23 mouse cellular contexts compared by ENCODE assay signal in the genomic region with DNA sequence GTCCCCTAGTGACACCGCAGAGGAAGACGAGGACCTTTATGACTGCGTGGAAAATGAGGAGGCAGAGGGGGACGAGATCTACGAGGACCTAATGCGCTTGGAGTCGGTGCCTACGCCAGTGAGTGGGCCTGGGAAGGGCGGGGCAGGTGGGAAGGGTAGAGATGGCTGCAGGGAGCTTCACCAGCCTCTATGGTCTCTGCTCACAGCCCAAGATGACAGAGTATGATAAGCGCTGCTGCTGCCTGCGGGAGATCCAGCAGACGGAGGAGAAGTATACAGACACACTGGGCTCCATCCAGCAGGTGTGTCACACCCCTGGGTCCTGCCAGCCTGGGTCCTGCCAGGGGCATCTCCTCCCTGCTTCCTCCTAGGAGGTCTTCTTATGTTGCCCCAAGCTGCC. TPM values are rescaled to one million over a fixed set of nuclear protein-coding genes. Genes with fewer than 3 reads are reported as not detected.
A peak's percentile ranks its signal among the peaks of the same experiment; 100 is the strongest.
DNase-seq lines count a peak whose midpoint lies in the region; ATAC-seq and TF ChIP-seq lines count a peak whose summit lies in the region.
"Had no signal": no experiment of that assay in that cellular context is flagged by ENCODE, and none has a peak within 500 bp of the region (broad histone marks: within the 10 kb centered on the region; RNA-seq: fewer than 3 reads in every experiment).

No protein-coding gene starts in this region.

- ATAC-seq in heart, postnatal 0 days (ENCODE audit: insufficient read depth, low read depth) = peak; percentile 20; the same call in 1 of the 2 replicates
- peak; percentile 77 for ATAC-seq in G1E (ENCODE audit: extremely low read depth, insufficient number of reproducible peaks, low FRiP score, poor library complexity, severe bottlenecking)
- peak; percentile 40; the same call in 1 of the 2 replicates for ATAC-seq in megakaryocyte progenitor cell, adult 5-6 weeks (replicated peaks; ENCODE audit: poor library complexity)
- ATAC-seq in megakaryocyte, adult 5-6 weeks (ENCODE audit: poor library complexity, severe bottlenecking) = no peak
- ATAC-seq: forebrain, embryonic 13.5 days; forebrain, embryonic 16.5 days; hindbrain, embryonic 16.5 days; Patski had no signal

- no peak overlapping the region for H3K9ac ChIP-seq in heart, postnatal 0 days (replicated peaks; ENCODE audit: low read depth, low read length)
- H3K9ac ChIP-seq: forebrain, embryonic 13.5 days; heart, embryonic 13.5 days; hindbrain, embryonic 13.5 days had no signal

- TF ChIP-seq CTCF in heart, postnatal 0 days (IDR thresholded peaks at IDR 0.05; ENCODE audit: low read depth) = no peak
- no peak for TF ChIP-seq CTCF in G1E (IDR thresholded peaks at IDR 0.05; ENCODE audit: low read depth, low read length)

- WGBS in heart, postnatal 0 days = 75% methylated on average over 12 of the region's 12 CpGs

- intact Hi-C loops in heart, postnatal 36 days (cut with DNase I) = no loop called here

- no peaks in the 10 kb centered on the region for H3K9me3 ChIP-seq in heart, postnatal 0 days (replicated peaks; ENCODE audit: control insufficient read depth, low read length)
- H3K9me3 ChIP-seq in G1E (replicated peaks) = no peaks in the 10 kb centered on the region
- H3K9me3 ChIP-seq: forebrain, embryonic 10.5 days; forebrain, embryonic 13.5 days; heart, embryonic 10.5 days; heart, embryonic 13.5 days; hindbrain, embryonic 10.5 days; hindbrain, embryonic 13.5 days had no signal

- no peaks in the 10 kb centered on the region for H3K27me3 ChIP-seq in heart, postnatal 0 days (ENCODE audit: control insufficient read depth, insufficient read depth, low read length)
- H3K27me3 ChIP-seq in G1E (ENCODE audit: insufficient read depth, low read length) = no peaks in the 10 kb centered on the region
- H3K27me3 ChIP-seq: forebrain, embryonic 13.5 days; heart, embryonic 13.5 days; hindbrain, embryonic 13.5 days; Patski had no signal

- no peak for DNase-seq in heart, postnatal 0 days (ENCODE audit: low spot score)
- DNase-seq in heart, postnatal 36 days = no peak
- peak; percentile 51 for DNase-seq in G1E (ENCODE audit: low spot score)
- no peak for DNase-seq in lung, adult 18-20 months
- DNase-seq: adrenal gland, postnatal 10 days; adrenal gland, postnatal 36 days; cerebellum, adult 18-20 months; cerebellum, adult 9-10 months; cerebellum, postnatal 14 days; gastrocnemius, postnatal 10 days; gastrocnemius, postnatal 36 days; heart, adult 2 months had no signal

- no peak for TF ChIP-seq EP300 in heart, postnatal 0 days (IDR thresholded peaks at IDR 0.05; ENCODE audit: low read depth)

- no peaks in the 10 kb centered on the region for H3K4me1 ChIP-seq in heart, postnatal 0 days (ENCODE audit: control insufficient read depth, insufficient read depth)
- H3K4me1 ChIP-seq in G1E (ENCODE audit: insufficient read depth, low read depth, low read length) = peaks cover 65% of the 10 kb centered on the region
- H3K4me1 ChIP-seq: forebrain, embryonic 10.5 days; forebrain, embryonic 13.5 days; heart, embryonic 13.5 days; hindbrain, embryonic 10.5 days; hindbrain, embryonic 13.5 days had no signal

- H3K4me3 ChIP-seq in heart, postnatal 0 days (ENCODE audit: low read depth, low read length) = no peak overlapping the region
- H3K4me3 ChIP-seq in G1E (ENCODE audit: low read depth, low read length) = no peak overlapping the region; the same call in 1 of the 2 replicates
- H3K4me3 ChIP-seq: forebrain, embryonic 10.5 days; forebrain, embryonic 13.5 days; heart, adult 2 months; heart, embryonic 10.5 days; heart, embryonic 13.5 days; hindbrain, embryonic 10.5 days; hindbrain, embryonic 13.5 days had no signal

- H3K4me2 ChIP-seq in heart, postnatal 0 days (ENCODE audit: low read depth, low read length) = no peak overlapping the region
- H3K4me2 ChIP-seq: forebrain, embryonic 13.5 days; heart, embryonic 13.5 days; hindbrain, embryonic 13.5 days had no signal

- H3K36me3 ChIP-seq in heart, postnatal 0 days (replicated peaks; ENCODE audit: control insufficient read depth, insufficient read depth, low read length) = no peaks in the 10 kb centered on the region
- H3K36me3 ChIP-seq in G1E (replicated peaks) = peaks cover 97% of the 10 kb centered on the region
- H3K36me3 ChIP-seq: forebrain, embryonic 10.5 days; heart, embryonic 10.5 days; heart, embryonic 13.5 days; hindbrain, embryonic 10.5 days; hindbrain, embryonic 13.5 days had no signal

- H3K27ac ChIP-seq in heart, postnatal 0 days (ENCODE audit: low read depth) = no peak overlapping the region
- H3K27ac ChIP-seq: forebrain, embryonic 10.5 days; forebrain, embryonic 13.5 days; heart, adult 2 months; heart, embryonic 10.5 days; heart, embryonic 13.5 days; hindbrain, embryonic 10.5 days; hindbrain, embryonic 13.5 days had no signal

RNA-seq across cellular contexts. Expression of gene Vav1, which starts 18.1 kb away (rescaled TPM):
- 2.6 and 2.7 TPM in 2 replicates for total RNA-seq in heart, postnatal 0 days (2014; rRNA removed; ENCODE audit: low replicate concordance)
- polyA plus RNA-seq in heart, postnatal 0 days (2015; fragmentation: Nextera tagmentation; extraction: Ambion mirVana) = 1.0 TPM in 2 replicates
- 1 to 10 TPM; 1.4 to 2.5 TPM for total RNA-seq in heart, postnatal 36 days (2021)
- total RNA-seq in G1E (2014; fragmentation: Nextera tagmentation) (43.6 and 48.1 TPM in 2 replicates), G1E (2017) (175 and 177 TPM in 2 replicates)
- polyA plus RNA-seq in G1E (2012) = 43.4 and 50.0 TPM in 2 replicates
- 79.5 and 87.2 TPM in 2 replicates for total RNA-seq in megakaryocyte progenitor cell, adult 5-6 weeks (2015)
- 286 and 303 TPM in 2 replicates for total RNA-seq in megakaryocyte progenitor cell, adult 5-6 weeks (2017)
- 84.7 and 92.2 TPM in 2 replicates for total RNA-seq in megakaryocyte, adult 5-6 weeks (2015)
- 307 and 321 TPM in 2 replicates for total RNA-seq in megakaryocyte, adult 5-6 weeks (2017)
- polyA plus RNA-seq: Patski had no signal

RNA-seq across cellular contexts. Expression of gene Trip10, which starts 47.8 kb away (rescaled TPM):
- total RNA-seq in heart, postnatal 0 days (2014; rRNA removed; ENCODE audit: low replicate concordance) = 26.6 and 28.7 TPM in 2 replicates
- polyA plus RNA-seq in heart, postnatal 0 days (2015; fragmentation: Nextera tagmentation; extraction: Ambion mirVana) = 32.3 and 32.4 TPM in 2 replicates
- total RNA-seq in heart, postnatal 36 days (2021) = 100 to 1,000 TPM; 113 to 124 TPM
- total RNA-seq in G1E (2014; fragmentation: Nextera tagmentation) = 12.9 and 16.3 TPM in 2 replicates
- 9.8 and 12.7 TPM in 2 replicates for total RNA-seq in G1E (2017)
- 20.1 and 22.0 TPM in 2 replicates for polyA plus RNA-seq in G1E (2012)
- total RNA-seq in megakaryocyte progenitor cell, adult 5-6 weeks (2015) = 3.5 and 3.6 TPM in 2 replicates
- 7.9 and 8.5 TPM in 2 replicates for total RNA-seq in megakaryocyte progenitor cell, adult 5-6 weeks (2017)
- 3.6 and 5.4 TPM in 2 replicates for total RNA-seq in megakaryocyte, adult 5-6 weeks (2015)
- 9.0 and 9.4 TPM in 2 replicates for total RNA-seq in megakaryocyte, adult 5-6 weeks (2017)

RNA-seq across cellular contexts. Expression of gene Gpr108, which starts 48.8 kb away (rescaled TPM):
- 30.1 and 41.2 TPM in 2 replicates for total RNA-seq in heart, postnatal 0 days (2014; rRNA removed; ENCODE audit: low replicate concordance)
- polyA plus RNA-seq in heart, postnatal 0 days (2015; fragmentation: Nextera tagmentation; extraction: Ambion mirVana) = 23.3 and 24.5 TPM in 2 replicates
- 10 to 100 TPM; 32.0 to 32.1 TPM for total RNA-seq in heart, postnatal 36 days (2021)
- total RNA-seq in G1E (2014; fragmentation: Nextera tagmentation) (15.2 and 18.4 TPM in 2 replicates), G1E (2017) (16.7 and 22.1 TPM in 2 replicates)
- polyA plus RNA-seq in G1E (2012) = 12.4 and 15.1 TPM in 2 replicates
- total RNA-seq in megakaryocyte progenitor cell, adult 5-6 weeks (2015) = 21.5 and 22.6 TPM in 2 replicates
- total RNA-seq in megakaryocyte progenitor cell, adult 5-6 weeks (2017) = 22.5 and 24.4 TPM in 2 replicates
- total RNA-seq in megakaryocyte, adult 5-6 weeks (2015) = 36.6 and 39.1 TPM in 2 replicates
- 36.6 and 37.7 TPM in 2 replicates for total RNA-seq in megakaryocyte, adult 5-6 weeks (2017)

Comparison
In these comparisons a context has a peak if more than half of its experiments do, and no peak if none do; other contexts are left out.
1. RNA of gene Vav1, which starts 18.1 kb away (total RNA-seq): 84.7 to 321 TPM in megakaryocyte, adult 5-6 weeks, 79.5 to 303 TPM in megakaryocyte progenitor cell, adult 5-6 weeks and 43.6 to 177 TPM in G1E; 2.6 to 2.7 TPM in heart, postnatal 0 days and 1.4 to 2.5 TPM in heart, postnatal 36 days; every median in the first group is over 10 times any median in the second.